Mouse (Mus musculus): ENCODE data around the gene Sipa1l2. TPM values are rescaled to one million over a fixed set of nuclear protein-coding genes. Genes with fewer than 3 reads are reported as not detected.

The Sipa1l2 gene
- polyA plus RNA-seq, 1 experiment = 0.01 TPM

- H3K4me1 ChIP-seq (ENCODE audit: control insufficient read depth) = no peaks in the 10 kb centered on the region
- no peak overlapping the region for H3K4me3 ChIP-seq (replicated peaks)
- no peak for TF ChIP-seq GATA1 (IDR thresholded peaks at IDR 0.05; ENCODE audit: low read length)
- TF ChIP-seq TAL1 (IDR thresholded peaks at IDR 0.05; ENCODE audit: low read length) = no peak
- H3K36me3 ChIP-seq (ENCODE audit: control insufficient read depth) = no peaks in the 10 kb centered on the region
- no peaks in the 10 kb centered on the region for H3K27me3 ChIP-seq (ENCODE audit: control insufficient read depth)
- no peaks in the 10 kb centered on the region for H3K9me3 ChIP-seq (ENCODE audit: control insufficient read depth, low read length)
These were observed 56.3 kb downstream of the Sipa1l2 start for GRCm38 (mm10) chr8:125513242-125513866.

GRCm38 (mm10) chr8:125512561-125512960 lies 57.0 kb downstream of the Sipa1l2 start:
- H3K9me3 ChIP-seq (ENCODE audit: control insufficient read depth, low read length) = no peaks in the 10 kb centered on the region
- no peak overlapping the region for H3K4me3 ChIP-seq (replicated peaks)
- no peaks in the 10 kb centered on the region for H3K36me3 ChIP-seq (ENCODE audit: control insufficient read depth)
- no peaks in the 10 kb centered on the region for H3K27me3 ChIP-seq (ENCODE audit: control insufficient read depth)
- no peaks in the 10 kb centered on the region for H3K4me1 ChIP-seq (ENCODE audit: control insufficient read depth)
- no peak for TF ChIP-seq TAL1 (IDR thresholded peaks at IDR 0.05; ENCODE audit: low read length)
- TF ChIP-seq GATA1 (IDR thresholded peaks at IDR 0.05; ENCODE audit: low read length) = no peak

- Histone ChIP-seq H3K36me3 (ENCODE audit: control insufficient read depth) (no peaks in the 10 kb centered on the region), H3K4me3 (replicated peaks) (no peak overlapping the region), H3K4me1 (ENCODE audit: control insufficient read depth) (no peaks in the 10 kb centered on the region), H3K27me3 (ENCODE audit: control insufficient read depth) (no peaks in the 10 kb centered on the region), H3K9me3 (ENCODE audit: control insufficient read depth, low read length) (no peaks in the 10 kb centered on the region)
- TF ChIP-seq TAL1 (IDR thresholded peaks at IDR 0.05; ENCODE audit: low read length) = no peak
- no peak for TF ChIP-seq GATA1 (IDR thresholded peaks at IDR 0.05; ENCODE audit: low read length)
These were observed 58.5 kb downstream of the Sipa1l2 start for GRCm38 (mm10) chr8:125510861-125511668.

GRCm38 (mm10) chr8:125509776-125510175 lies 59.8 kb downstream of the Sipa1l2 start:
- H3K4me1 ChIP-seq (ENCODE audit: control insufficient read depth) = no peaks in the 10 kb centered on the region
- H3K4me3 ChIP-seq (replicated peaks) = no peak overlapping the region
- TF ChIP-seq TAL1 (IDR thresholded peaks at IDR 0.05; ENCODE audit: low read length) (no peak), GATA1 (IDR thresholded peaks at IDR 0.05; ENCODE audit: low read length) (no peak)
- H3K27me3 ChIP-seq (ENCODE audit: control insufficient read depth) = no peaks in the 10 kb centered on the region
- H3K36me3 ChIP-seq (ENCODE audit: control insufficient read depth) = no peaks in the 10 kb centered on the region
- no peaks in the 10 kb centered on the region for H3K9me3 ChIP-seq (ENCODE audit: control insufficient read depth, low read length)

- Histone ChIP-seq H3K36me3 (ENCODE audit: control insufficient read depth) (no peaks in the 10 kb centered on the region), H3K4me3 (replicated peaks) (no peak overlapping the region), H3K27me3 (ENCODE audit: control insufficient read depth) (no peaks in the 10 kb centered on the region), H3K4me1 (ENCODE audit: control insufficient read depth) (no peaks in the 10 kb centered on the region), H3K9me3 (ENCODE audit: control insufficient read depth, low read length) (no peaks in the 10 kb centered on the region)
- TF ChIP-seq GATA1 (IDR thresholded peaks at IDR 0.05; ENCODE audit: low read length) = no peak
- TF ChIP-seq TAL1 (IDR thresholded peaks at IDR 0.05; ENCODE audit: low read length) = no peak
These were observed 60.4 kb downstream of the Sipa1l2 start for GRCm38 (mm10) chr8:125509175-125509574.

GRCm38 (mm10) chr8:125507291-125507690 lies 62.3 kb downstream of the Sipa1l2 start:
- Histone ChIP-seq H3K4me3 (replicated peaks) (no peak overlapping the region), H3K36me3 (ENCODE audit: control insufficient read depth) (no peaks in the 10 kb centered on the region), H3K27me3 (ENCODE audit: control insufficient read depth) (no peaks in the 10 kb centered on the region), H3K4me1 (ENCODE audit: control insufficient read depth) (no peaks in the 10 kb centered on the region), H3K9me3 (ENCODE audit: control insufficient read depth, low read length) (no peaks in the 10 kb centered on the region)
- TF ChIP-seq TAL1 (IDR thresholded peaks at IDR 0.05; ENCODE audit: low read length) = no peak
- TF ChIP-seq GATA1 (IDR thresholded peaks at IDR 0.05; ENCODE audit: low read length) = no peak

- Histone ChIP-seq H3K9me3 (ENCODE audit: control insufficient read depth, low read length) (no peaks in the 10 kb centered on the region), H3K27me3 (ENCODE audit: control insufficient read depth) (no peaks in the 10 kb centered on the region), H3K4me3 (replicated peaks) (no peak overlapping the region), H3K4me1 (ENCODE audit: control insufficient read depth) (no peaks in the 10 kb centered on the region), H3K36me3 (ENCODE audit: control insufficient read depth) (no peaks in the 10 kb centered on the region)
- TF ChIP-seq TAL1 (IDR thresholded peaks at IDR 0.05; ENCODE audit: low read length) = no peak
- TF ChIP-seq GATA1 (IDR thresholded peaks at IDR 0.05; ENCODE audit: low read length) = no peak
These were observed 64.9 kb downstream of the Sipa1l2 start for GRCm38 (mm10) chr8:125504605-125505257.

GRCm38 (mm10) chr8:125503808-125504207 lies 65.8 kb downstream of the Sipa1l2 start:
- TF ChIP-seq GATA1 (IDR thresholded peaks at IDR 0.05; ENCODE audit: low read length) = no peak
- no peak for TF ChIP-seq TAL1 (IDR thresholded peaks at IDR 0.05; ENCODE audit: low read length)
- no peaks in the 10 kb centered on the region for H3K36me3 ChIP-seq (ENCODE audit: control insufficient read depth)
- H3K9me3 ChIP-seq (ENCODE audit: control insufficient read depth, low read length) = no peaks in the 10 kb centered on the region
- no peak overlapping the region for H3K4me3 ChIP-seq (replicated peaks)
- no peaks in the 10 kb centered on the region for H3K27me3 ChIP-seq (ENCODE audit: control insufficient read depth)
- H3K4me1 ChIP-seq (ENCODE audit: control insufficient read depth) = no peaks in the 10 kb centered on the region

- Histone ChIP-seq H3K4me1 (ENCODE audit: control insufficient read depth) (no peaks in the 10 kb centered on the region), H3K4me3 (replicated peaks) (no peak overlapping the region), H3K36me3 (ENCODE audit: control insufficient read depth) (no peaks in the 10 kb centered on the region), H3K27me3 (ENCODE audit: control insufficient read depth) (no peaks in the 10 kb centered on the region), H3K9me3 (ENCODE audit: control insufficient read depth, low read length) (no peaks in the 10 kb centered on the region)
- TF ChIP-seq TAL1 (IDR thresholded peaks at IDR 0.05; ENCODE audit: low read length) (no peak), GATA1 (IDR thresholded peaks at IDR 0.05; ENCODE audit: low read length) (no peak)
These were observed 66.8 kb downstream of the Sipa1l2 start for GRCm38 (mm10) chr8:125502828-125503227.
